Mouse (Mus musculus) kidney, postnatal 10 days (tissue): Measurements from ENCODE around the gene Abi3.

Experiments used
- DNase-seq: peaks from one replicate; pipeline ENCODE4 v3.0.0; 2021; ENCODE audit warnings: mixed read lengths

Gene Abi3

GRCm38 (mm10) chr11:95783457-95783856, 58.8 kb downstream of the Abi3 start:
- no peak for DNase-seq

GRCm38 (mm10) chr11:95781557-95781956, 60.7 kb downstream of the Abi3 start:
- no peak for DNase-seq

- DNase-seq = no peak
Measured at GRCm38 (mm10) chr11:95780480-95780879, 61.8 kb downstream of the Abi3 start.
